ENCODE assay signal across 8 mouse cellular contexts in genomic region chr1:176997254-176997653, GRCm38 (mm10).
DNase-seq lines count a peak whose midpoint lies in the region; ATAC-seq and TF ChIP-seq lines count a peak whose summit lies in the region.

No protein-coding gene starts in this region.

- H3K27me3 ChIP-seq in heart, embryonic 12.5 days (replicated peaks) = no peaks in the 10 kb centered on the region
- H3K27me3 ChIP-seq in stomach, embryonic 16.5 days (ENCODE audit: control insufficient read depth, insufficient read depth, low read length) = no peaks in the 10 kb centered on the region
- no peaks in the 10 kb centered on the region for H3K27me3 ChIP-seq in stomach, postnatal 0 days (ENCODE audit: control insufficient read depth, insufficient read depth, low read length)
- H3K27me3 ChIP-seq in limb, embryonic 10.5 days (ENCODE audit: low read depth, poor library complexity, severe bottlenecking) = peaks cover 21% of the 10 kb centered on the region
- no peaks in the 10 kb centered on the region for H3K27me3 ChIP-seq in small intestine, adult 2 months (ENCODE audit: control insufficient read depth, insufficient read depth, low read length)

- no peak for TF ChIP-seq EP300 in stomach, postnatal 0 days (optimal IDR thresholded peaks at IDR 0.05)

- intact Hi-C loops in heart, postnatal 25 days (cut with DNase I) = no loop called here

- no peak overlapping the region for H3K4me3 ChIP-seq in heart, embryonic 12.5 days
- H3K4me3 ChIP-seq in stomach, embryonic 16.5 days (replicated peaks; ENCODE audit: low read length) = 0 out of 2 replicates have a peak overlapping the region, but pooled peaks have one; percentile 21
- no peak overlapping the region for H3K4me3 ChIP-seq in stomach, postnatal 0 days (ENCODE audit: low read depth, low read length)
- no peak overlapping the region for H3K4me3 ChIP-seq in limb, embryonic 10.5 days
- H3K4me3 ChIP-seq in small intestine, adult 2 months (ENCODE audit: low read depth, low read length) = peak overlapping the region; percentile 72; the same call in 1 of the 2 replicates

- peaks cover 40% of the 10 kb centered on the region for H3K4me1 ChIP-seq in heart, embryonic 12.5 days (replicated peaks)
- H3K4me1 ChIP-seq in stomach, embryonic 16.5 days (ENCODE audit: control insufficient read depth, insufficient read depth, low read length) = peaks cover 22% of the 10 kb centered on the region
- H3K4me1 ChIP-seq in stomach, postnatal 0 days (replicated peaks; ENCODE audit: control insufficient read depth, insufficient read depth) = peaks cover 4% of the 10 kb centered on the region; the same call in 1 of the 2 replicates
- peaks cover 55% of the 10 kb centered on the region for H3K4me1 ChIP-seq in limb, embryonic 10.5 days
- peaks cover 12% of the 10 kb centered on the region; the same call in 1 of the 2 replicates for H3K4me1 ChIP-seq in small intestine, adult 2 months (ENCODE audit: control insufficient read depth, insufficient read depth, insufficient read length, low read length)

- no peak for ATAC-seq in heart, embryonic 12.5 days (ENCODE audit: insufficient number of reproducible peaks, low FRiP score)
- ATAC-seq in stomach, embryonic 16.5 days (ENCODE audit: insufficient read depth, low FRiP score) = no peak
- ATAC-seq in stomach, postnatal 0 days (ENCODE audit: low FRiP score, low TSS enrichment) = no peak

- no peak overlapping the region for H3K27ac ChIP-seq in heart, embryonic 12.5 days (ENCODE audit: poor library complexity, severe bottlenecking)
- no peak overlapping the region for H3K27ac ChIP-seq in stomach, embryonic 16.5 days (ENCODE audit: low read length)
- no peak overlapping the region for H3K27ac ChIP-seq in stomach, postnatal 0 days (replicated peaks)
- peak overlapping the region; percentile 56; the same call in 1 of the 2 replicates for H3K27ac ChIP-seq in limb, embryonic 10.5 days
- H3K27ac ChIP-seq in small intestine, adult 2 months (ENCODE audit: insufficient read depth, low read depth, low read length) = peak overlapping the region; percentile 74

- H3K4me2 ChIP-seq in heart, embryonic 12.5 days = peak overlapping the region; percentile 67
- peak overlapping the region; percentile 39; the same call in 1 of the 2 replicates for H3K4me2 ChIP-seq in stomach, embryonic 16.5 days (ENCODE audit: low read depth, low read length)
- no peak overlapping the region; the same call in 1 of the 2 replicates for H3K4me2 ChIP-seq in stomach, postnatal 0 days (replicated peaks; ENCODE audit: low read depth)

- no peaks in the 10 kb centered on the region for H3K36me3 ChIP-seq in heart, embryonic 12.5 days
- no peaks in the 10 kb centered on the region for H3K36me3 ChIP-seq in stomach, embryonic 16.5 days (ENCODE audit: control insufficient read depth, insufficient read depth, low read length)
- H3K36me3 ChIP-seq in stomach, postnatal 0 days (ENCODE audit: control insufficient read depth, insufficient read depth, low read length) = no peaks in the 10 kb centered on the region
- H3K36me3 ChIP-seq in limb, embryonic 10.5 days = no peaks in the 10 kb centered on the region
- H3K36me3 ChIP-seq in small intestine, adult 2 months (ENCODE audit: control insufficient read depth, insufficient read depth, low read length) = no peaks in the 10 kb centered on the region

- H3K9me3 ChIP-seq in heart, embryonic 12.5 days (replicated peaks) = no peaks in the 10 kb centered on the region
- H3K9me3 ChIP-seq in stomach, embryonic 16.5 days (replicated peaks; ENCODE audit: control insufficient read depth, low read length) = no peaks in the 10 kb centered on the region
- no peaks in the 10 kb centered on the region for H3K9me3 ChIP-seq in stomach, postnatal 0 days (ENCODE audit: control insufficient read depth, low read length)
- no peaks in the 10 kb centered on the region for H3K9me3 ChIP-seq in limb, embryonic 10.5 days (replicated peaks)

- no peak overlapping the region; the same call in 1 of the 2 replicates for H3K9ac ChIP-seq in heart, embryonic 12.5 days
- H3K9ac ChIP-seq in stomach, embryonic 16.5 days (ENCODE audit: low read length) = no peak overlapping the region
- H3K9ac ChIP-seq in stomach, postnatal 0 days (ENCODE audit: low read length) = no peak overlapping the region

- 49% methylated on average over 6 of the region's 6 CpGs for WGBS in heart, embryonic 12.5 days
- 71% methylated on average over 6 of the region's 6 CpGs for WGBS in stomach, embryonic 16.5 days
- WGBS in stomach, postnatal 0 days = 70% methylated on average over 6 of the region's 6 CpGs
- 52% methylated on average over 6 of the region's 6 CpGs for WGBS in limb, embryonic 10.5 days
- 35% methylated on average over 6 of the region's 6 CpGs for WGBS in small intestine, adult 2 months

- no peak for DNase-seq in heart, postnatal 25 days (ENCODE audit: low spot score)
- no peak for DNase-seq in stomach, postnatal 0 days (ENCODE audit: low spot score)
- DNase-seq in limb, embryonic 10.5 days (ENCODE audit: low spot score) = no peak
- DNase-seq in lung, postnatal 10 days = no peak
- no peak for DNase-seq in spleen, postnatal 4 days (ENCODE audit: low spot score in 2 of 2)

- no peak for TF ChIP-seq POLR2A in small intestine, adult 2 months (IDR thresholded peaks at IDR 0.05; ENCODE audit: low read depth, low read length)

- TF ChIP-seq CTCF in stomach, postnatal 0 days (IDR thresholded peaks at IDR 0.05; ENCODE audit: low read depth) = no peak
- no peak for TF ChIP-seq CTCF in small intestine, adult 2 months (IDR thresholded peaks at IDR 0.05; ENCODE audit: extremely low read depth, insufficient read length, insufficient replicate concordance, low read depth, low read length)

Comparison
In these comparisons a context has a peak if more than half of its experiments do, and no peak if none do; other contexts are left out.
1. H3K4me3 ChIP-seq: peak in stomach, embryonic 16.5 days (single experiment) and small intestine, adult 2 months (single experiment); none in heart, embryonic 12.5 days (single experiment), stomach, postnatal 0 days (single experiment) and limb, embryonic 10.5 days (single experiment).
2. H3K27ac ChIP-seq: peak in limb, embryonic 10.5 days (single experiment) and small intestine, adult 2 months (single experiment); none in heart, embryonic 12.5 days (single experiment), stomach, embryonic 16.5 days (single experiment) and stomach, postnatal 0 days (single experiment).